Mouse (Mus musculus): ENCODE results near the gene Jhy. TPM values are rescaled to one million over a fixed set of nuclear protein-coding genes. Genes with fewer than 3 reads are reported as not detected.

Gene Jhy
- polyA plus RNA-seq, 1 experiment, result not detected

Other genes with a start within 250 kb of the Jhy start
- 688 and 2,704 TPM in 2 replicates for gene Hspa8, start 163.1 kb downstream of the Jhy start, polyA plus RNA-seq (2012; ENCODE audit: insufficient read depth, insufficient read length, missing spikeins)
- gene Bsx, start 90.0 kb downstream of the Jhy start, polyA plus RNA-seq (2012; ENCODE audit: insufficient read depth, insufficient read length, missing spikeins), result not detected in 2 replicates
- not detected in 2 replicates for gene Crtam, start 40.5 kb upstream of the Jhy start, polyA plus RNA-seq (2012; ENCODE audit: insufficient read depth, insufficient read length, missing spikeins)
- gene Ubash3b, start 197.6 kb upstream of the Jhy start, polyA plus RNA-seq (2012; ENCODE audit: insufficient read depth, insufficient read length, missing spikeins), result 0.87 and 1.0 TPM in 2 replicates